Mouse (Mus musculus): ENCODE data around the gene Nprl3. TPM values are rescaled to one million over a fixed set of nuclear protein-coding genes. Genes with fewer than 3 reads are reported as not detected.

Nprl3 gene
- polyA plus RNA-seq, 1 experiment = 71.9 TPM

- WGBS = 38% methylated on average over 2 of the region's 2 CpGs
- Histone ChIP-seq H3K27me3 (replicated peaks; ENCODE audit: control insufficient read depth, insufficient read depth, low read length) (no peaks in the 10 kb centered on the region), H3K27ac (ENCODE audit: insufficient read depth, low read depth, low read length) (no peak overlapping the region), H3K36me3 (ENCODE audit: control insufficient read depth, insufficient read depth, low read length) (no peaks in the 10 kb centered on the region), H3K4me1 (ENCODE audit: control insufficient read depth, insufficient read depth, low read length) (no peaks in the 10 kb centered on the region), H3K4me3 (ENCODE audit: insufficient read depth, low read depth, low read length) (no peak overlapping the region)
- DNase-seq = no peak
- TF ChIP-seq POLR2A (IDR thresholded peaks at IDR 0.05; ENCODE audit: low read depth, low read length) (no peak), CTCF (conservative IDR thresholded peaks at IDR 0.05; ENCODE audit: insufficient read depth, insufficient read length, low read depth, low read length) (no peak)
These were observed 13.1 kb upstream of the Nprl3 start for GRCm38 (mm10) chr11:32280646-32281045.

- no peak for TF ChIP-seq CTCF (conservative IDR thresholded peaks at IDR 0.05; ENCODE audit: insufficient read depth, insufficient read length, low read depth, low read length)
- TF ChIP-seq POLR2A (IDR thresholded peaks at IDR 0.05; ENCODE audit: low read depth, low read length) = no peak
- Histone ChIP-seq H3K27ac (ENCODE audit: insufficient read depth, low read depth, low read length) (no peak overlapping the region), H3K36me3 (ENCODE audit: control insufficient read depth, insufficient read depth, low read length) (no peaks in the 10 kb centered on the region), H3K4me1 (ENCODE audit: control insufficient read depth, insufficient read depth, low read length) (no peaks in the 10 kb centered on the region), H3K4me3 (ENCODE audit: insufficient read depth, low read depth, low read length) (no peak overlapping the region), H3K27me3 (replicated peaks; ENCODE audit: control insufficient read depth, insufficient read depth, low read length) (no peaks in the 10 kb centered on the region)
- DNase-seq = no peak
- 81% methylated on average over 12 of the region's 12 CpGs for WGBS
These were observed 11.0 kb upstream of the Nprl3 start for GRCm38 (mm10) chr11:32278458-32278957.

- TF ChIP-seq CTCF (conservative IDR thresholded peaks at IDR 0.05; ENCODE audit: insufficient read depth, insufficient read length, low read depth, low read length) = no peak
- no peak for TF ChIP-seq POLR2A (IDR thresholded peaks at IDR 0.05; ENCODE audit: low read depth, low read length)
- no peaks in the 10 kb centered on the region for H3K27me3 ChIP-seq (replicated peaks; ENCODE audit: control insufficient read depth, insufficient read depth, low read length)
- DNase-seq = no peak
- H3K4me1 ChIP-seq (ENCODE audit: control insufficient read depth, insufficient read depth, low read length) = no peaks in the 10 kb centered on the region
- H3K36me3 ChIP-seq (ENCODE audit: control insufficient read depth, insufficient read depth, low read length) = no peaks in the 10 kb centered on the region
- no peak overlapping the region for H3K4me3 ChIP-seq (ENCODE audit: insufficient read depth, low read depth, low read length)
- WGBS = 74% methylated on average over 21 of the region's 21 CpGs
- no peak overlapping the region for H3K27ac ChIP-seq (ENCODE audit: insufficient read depth, low read depth, low read length)
These were observed 10.4 kb upstream of the Nprl3 start for GRCm38 (mm10) chr11:32277736-32278457.

- Histone ChIP-seq H3K27ac (ENCODE audit: insufficient read depth, low read depth, low read length) (no peak within 1 kb of the TSS), H3K4me3 (ENCODE audit: insufficient read depth, low read depth, low read length) (no peak within 1 kb of the TSS), H3K27me3 (replicated peaks; ENCODE audit: control insufficient read depth, insufficient read depth, low read length) (no peaks in the 10 kb centered on the region), H3K4me1 (ENCODE audit: control insufficient read depth, insufficient read depth, low read length) (no peaks in the 10 kb centered on the region), H3K36me3 (ENCODE audit: control insufficient read depth, insufficient read depth, low read length) (no peaks in the 10 kb centered on the region)
- 86% methylated on average over 3 of the region's 3 CpGs for WGBS
- DNase-seq = no peak
- TF ChIP-seq POLR2A (IDR thresholded peaks at IDR 0.05; ENCODE audit: low read depth, low read length) = no peak
- TF ChIP-seq CTCF (conservative IDR thresholded peaks at IDR 0.05; ENCODE audit: insufficient read depth, insufficient read length, low read depth, low read length) = no peak
These were observed 8.8 kb upstream of the Nprl3 start, which contains the start of gene Hba-x for GRCm38 (mm10) chr11:32276347-32276746. Gene Hba-x, plus strand, starts transcription at chr11:32276400.

- Histone ChIP-seq H3K4me3 (ENCODE audit: insufficient read depth, low read depth, low read length) (no peak overlapping the region), H3K27ac (ENCODE audit: insufficient read depth, low read depth, low read length) (no peak overlapping the region), H3K4me1 (ENCODE audit: control insufficient read depth, insufficient read depth, low read length) (peaks cover 2% of the 10 kb centered on the region; the same call in 1 of the 2 replicates), H3K27me3 (replicated peaks; ENCODE audit: control insufficient read depth, insufficient read depth, low read length) (no peaks in the 10 kb centered on the region), H3K36me3 (ENCODE audit: control insufficient read depth, insufficient read depth, low read length) (no peaks in the 10 kb centered on the region)
- DNase-seq = no peak
- WGBS = 46% methylated on average over 4 of the region's 4 CpGs
- TF ChIP-seq CTCF (conservative IDR thresholded peaks at IDR 0.05; ENCODE audit: insufficient read depth, insufficient read length, low read depth, low read length) = no peak
- TF ChIP-seq POLR2A (IDR thresholded peaks at IDR 0.05; ENCODE audit: low read depth, low read length) = no peak
These were observed 3.7 kb upstream of the Nprl3 start for GRCm38 (mm10) chr11:32271178-32271577.

GRCm38 (mm10) chr11:32268952-32269351 is 1.4 kb upstream of the Nprl3 start:
- Histone ChIP-seq H3K4me1 (ENCODE audit: control insufficient read depth, insufficient read depth, low read length) (peaks cover 2% of the 10 kb centered on the region; the same call in 1 of the 2 replicates), H3K27ac (ENCODE audit: insufficient read depth, low read depth, low read length) (no peak overlapping the region)
- 89% methylated on average over 5 of the region's 5 CpGs for WGBS

GRCm38 (mm10) chr11:32267964-32268363 is 457 bp upstream of the Nprl3 start:
- DNase-seq = no peak
- H3K4me1 ChIP-seq (ENCODE audit: control insufficient read depth, insufficient read depth, low read length) = peaks cover 2% of the 10 kb centered on the region; the same call in 1 of the 2 replicates
- 21% methylated on average over 5 of the region's 5 CpGs for WGBS
- H3K4me3 ChIP-seq (ENCODE audit: insufficient read depth, low read depth, low read length) = no peak overlapping the region
- H3K27me3 ChIP-seq (replicated peaks; ENCODE audit: control insufficient read depth, insufficient read depth, low read length) = no peaks in the 10 kb centered on the region
- no peaks in the 10 kb centered on the region for H3K36me3 ChIP-seq (ENCODE audit: control insufficient read depth, insufficient read depth, low read length)
- TF ChIP-seq CTCF (conservative IDR thresholded peaks at IDR 0.05; ENCODE audit: insufficient read depth, insufficient read length, low read depth, low read length) (no peak), POLR2A (IDR thresholded peaks at IDR 0.05; ENCODE audit: low read depth, low read length) (no peak)
- peak overlapping the region; percentile 29; the same call in 1 of the 2 replicates for H3K27ac ChIP-seq (ENCODE audit: insufficient read depth, low read depth, low read length)

More at GRCm38 (mm10) chr11:32268952-32269351, 1.4 kb upstream of the Nprl3 start:
- Histone ChIP-seq H3K36me3 (ENCODE audit: control insufficient read depth, insufficient read depth, low read length) (no peaks in the 10 kb centered on the region), H3K4me3 (ENCODE audit: insufficient read depth, low read depth, low read length) (no peak overlapping the region), H3K27me3 (replicated peaks; ENCODE audit: control insufficient read depth, insufficient read depth, low read length) (no peaks in the 10 kb centered on the region)
- TF ChIP-seq POLR2A (IDR thresholded peaks at IDR 0.05; ENCODE audit: low read depth, low read length) (no peak), CTCF (conservative IDR thresholded peaks at IDR 0.05; ENCODE audit: insufficient read depth, insufficient read length, low read depth, low read length) (no peak)
- DNase-seq = no peak

Measured in kidney, adult 2 months (tissue).